Mouse (Mus musculus): Measurements from ENCODE around the gene Gm14862.

Gene Gm14862

GRCm38 (mm10) chrX:9222412-9223221 lies 34.1 kb downstream of the Gm14862 start:
- DNase-seq (ENCODE audit: low spot score in 2 of 2) = no peak

- DNase-seq (ENCODE audit: low spot score in 2 of 2) = no peak
These were observed 35.0 kb downstream of the Gm14862 start for GRCm38 (mm10) chrX:9221736-9222135.

GRCm38 (mm10) chrX:9221206-9221605 lies 35.5 kb downstream of the Gm14862 start:
- peak; percentile 33 to 37 for DNase-seq (ENCODE audit: low spot score in 2 of 2)

GRCm38 (mm10) chrX:9219570-9219969 lies 37.1 kb downstream of the Gm14862 start:
- no peak for DNase-seq (ENCODE audit: low spot score in 2 of 2)

- DNase-seq (ENCODE audit: low spot score in 2 of 2) = no peak
These were observed 40.5 kb downstream of the Gm14862 start for GRCm38 (mm10) chrX:9216244-9216643.

- no peak for DNase-seq (ENCODE audit: low spot score in 2 of 2)
These were observed 51.6 kb downstream of the Gm14862 start for GRCm38 (mm10) chrX:9205121-9205520.

GRCm38 (mm10) chrX:9202781-9203405 lies 53.8 kb downstream of the Gm14862 start:
- no peak for DNase-seq (ENCODE audit: low spot score in 2 of 2)

GRCm38 (mm10) chrX:9201954-9202353 lies 54.7 kb downstream of the Gm14862 start:
- no peak for DNase-seq (ENCODE audit: low spot score in 2 of 2)
